Mouse (Mus musculus) adrenal gland, postnatal 25 days (tissue): ENCODE results near the gene Vmn2r96. TPM values are rescaled to one million over a fixed set of nuclear protein-coding genes. Genes with fewer than 3 reads are reported as not detected.
"Not testable (repeated sequence)": the region's sequence is repeated elsewhere in the genome, so short reads cannot be mapped to it uniquely, and the experiment has no call there.

ENCODE experiments used
- DNase-seq: peaks from one replicate; pipeline ENCODE4 v3.0.0; 2021; ENCODE audit warnings: mixed read lengths
- long read RNA-seq: library from polyadenylated mRNA; stranded (forward); transcript quantifications from one replicate; pipeline ENCODE4 v2.0.0, GENCODE M21; 2021
- total RNA-seq: library from RNA; stranded (reverse); gene quantifications from 2 replicates; pipeline ENCODE4 v1.2.3, GENCODE M21; 2021

Gene Vmn2r96
- total RNA-seq: not detected in 2 replicates
- long read RNA-seq: 0 reads

DNA sequence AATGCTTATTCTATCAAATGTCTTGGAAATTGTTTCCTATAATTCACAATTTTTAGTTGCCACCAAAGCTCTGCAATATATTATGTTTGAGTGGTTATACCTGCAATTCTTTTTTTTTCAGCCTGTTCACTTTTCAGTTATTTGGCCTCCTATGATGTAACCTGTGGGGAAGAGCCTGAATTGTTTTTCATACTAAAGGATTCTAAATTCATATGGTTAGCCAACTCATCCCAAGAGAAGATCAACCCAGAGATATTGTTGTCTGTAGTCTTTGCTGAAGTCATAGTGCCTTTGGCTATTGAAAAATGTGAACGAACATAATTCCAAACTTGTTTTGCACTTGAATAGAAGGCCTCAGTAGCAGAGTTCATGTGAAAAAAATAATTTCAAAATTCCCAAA, at the start of gene Vmn2r96:
Gene Vmn2r96, plus strand, starts transcription at position 301 of the 400 bp plus-strand sequence.
- DNase-seq: not testable (repeated sequence)

DNA sequence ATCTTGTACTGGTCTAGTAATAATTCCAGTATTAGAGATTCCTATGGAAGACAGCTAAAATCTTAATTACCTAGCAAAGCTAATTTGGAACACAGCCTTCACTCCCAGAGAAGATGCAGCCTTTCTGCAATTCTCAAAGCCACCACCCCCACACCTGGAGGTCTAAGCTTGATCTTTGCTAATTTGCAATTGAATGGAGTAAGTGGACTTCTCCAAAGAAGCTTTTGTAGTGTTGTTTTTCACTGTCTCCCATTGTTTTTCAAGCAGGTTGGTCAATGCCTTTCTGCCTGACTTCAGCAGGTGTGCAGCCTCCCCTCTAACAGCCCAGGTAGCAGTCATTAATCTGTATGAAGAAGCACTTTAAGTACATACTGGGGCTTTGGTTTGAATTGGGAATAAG, 49.6 kb upstream of the Vmn2r96 start:
- no peak for DNase-seq

DNA sequence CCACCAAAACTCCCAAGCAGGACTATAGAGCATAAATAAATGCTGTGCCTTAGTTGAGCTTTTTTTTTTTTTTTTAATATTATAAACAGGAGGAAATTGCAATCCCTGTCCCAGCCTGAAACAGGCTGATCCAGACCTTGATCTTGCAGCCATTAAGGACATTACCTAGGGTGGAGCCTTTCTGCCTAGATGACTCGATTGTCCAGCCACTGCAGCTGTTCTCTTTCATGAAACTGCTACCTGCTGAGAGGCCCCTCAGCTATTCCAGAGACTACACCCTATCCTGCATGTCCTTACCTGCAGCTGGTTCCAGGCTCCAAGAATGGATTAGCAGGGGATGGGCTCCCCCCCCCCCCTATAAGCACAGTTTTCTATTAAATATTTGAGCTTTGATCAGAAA, 49.0 kb upstream of the Vmn2r96 start:
- DNase-seq: no peak

DNA sequence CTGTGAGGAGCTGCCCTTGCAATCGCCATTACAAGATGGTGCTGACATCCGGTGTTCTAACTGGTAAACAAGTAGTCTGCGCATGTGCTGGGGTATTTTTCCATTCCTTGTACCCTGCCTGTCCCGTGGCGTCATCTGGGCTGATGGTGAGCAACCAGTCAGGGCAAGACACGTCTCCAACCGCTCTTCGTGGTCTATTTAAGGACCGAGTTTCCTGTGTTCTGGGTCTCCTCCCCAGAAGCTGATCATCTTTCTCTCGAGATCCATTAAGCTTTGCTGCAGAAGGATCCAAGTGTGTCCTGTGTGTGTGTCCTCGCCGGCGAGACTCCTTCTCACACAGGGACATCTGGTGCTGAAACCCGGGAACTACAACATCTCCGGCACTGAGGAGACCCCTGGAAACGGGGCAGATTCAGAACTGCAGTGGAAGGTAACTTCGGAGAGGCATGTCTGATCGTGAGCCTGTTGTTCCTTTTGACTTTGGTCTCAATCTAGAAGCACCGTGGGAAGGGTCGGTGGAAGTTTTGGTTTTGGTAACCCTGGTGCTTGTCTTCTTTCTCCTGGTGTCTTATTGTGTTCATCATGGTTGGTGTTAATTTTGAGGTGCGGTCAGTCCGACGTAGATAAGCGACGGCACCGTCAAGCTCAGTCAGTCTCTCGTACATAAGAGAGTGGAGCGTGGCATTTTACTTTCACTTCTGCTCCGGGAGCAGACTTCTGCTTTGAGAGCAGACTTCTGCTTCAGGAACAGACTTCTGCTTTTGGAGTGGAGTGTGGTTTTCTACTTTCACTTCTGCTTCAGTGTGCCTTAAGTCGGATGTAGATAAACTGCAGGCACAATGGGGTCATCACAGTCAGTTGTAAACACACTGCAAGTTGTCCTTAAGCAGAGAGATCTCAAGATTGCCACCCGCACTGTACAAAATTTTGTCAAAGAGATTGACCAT, 14.5 kb upstream of the Vmn2r96 start:
- not testable (repeated sequence) for DNase-seq

DNA sequence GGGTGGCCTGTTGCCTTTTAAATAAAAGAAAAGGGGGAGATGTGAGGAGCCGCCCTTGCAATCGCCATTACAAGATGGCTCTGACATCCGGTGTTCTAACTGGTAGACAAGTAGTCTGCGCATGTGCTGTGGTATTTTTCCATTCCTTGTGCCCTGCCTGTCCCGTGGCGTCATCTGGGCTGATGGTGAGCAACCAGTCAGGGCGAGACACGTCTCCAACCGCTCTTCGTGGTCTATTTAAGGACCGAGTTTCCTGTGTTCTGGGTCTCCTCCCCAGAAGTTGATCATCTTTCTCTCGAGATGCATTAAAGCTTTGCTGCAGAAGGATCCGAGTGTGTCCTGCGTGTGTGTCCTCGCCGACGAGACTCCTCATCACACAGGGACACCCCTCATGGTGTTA, 6.8 kb upstream of the Vmn2r96 start:
- not testable (repeated sequence) for DNase-seq

DNA sequence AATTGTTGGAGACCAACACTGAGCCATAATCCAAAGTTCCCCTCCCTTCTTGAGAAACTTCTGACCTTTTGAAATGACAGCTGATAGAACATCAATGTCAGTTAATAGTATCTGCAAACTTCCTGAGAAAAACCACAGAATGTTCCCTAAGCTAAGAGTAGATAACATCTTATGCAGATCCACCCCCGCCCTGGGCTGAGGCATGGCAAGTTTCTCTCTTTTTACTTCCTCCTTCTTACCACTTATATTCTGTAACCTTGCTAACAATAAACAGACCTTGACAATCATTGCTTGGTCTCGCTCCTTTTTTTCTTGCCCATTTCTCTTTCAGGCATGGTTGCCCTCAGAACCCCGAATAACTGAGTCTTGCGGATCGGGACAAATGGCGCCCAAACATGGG, 42.2 kb downstream of the Vmn2r96 start:
- not testable (repeated sequence) for DNase-seq

DNA sequence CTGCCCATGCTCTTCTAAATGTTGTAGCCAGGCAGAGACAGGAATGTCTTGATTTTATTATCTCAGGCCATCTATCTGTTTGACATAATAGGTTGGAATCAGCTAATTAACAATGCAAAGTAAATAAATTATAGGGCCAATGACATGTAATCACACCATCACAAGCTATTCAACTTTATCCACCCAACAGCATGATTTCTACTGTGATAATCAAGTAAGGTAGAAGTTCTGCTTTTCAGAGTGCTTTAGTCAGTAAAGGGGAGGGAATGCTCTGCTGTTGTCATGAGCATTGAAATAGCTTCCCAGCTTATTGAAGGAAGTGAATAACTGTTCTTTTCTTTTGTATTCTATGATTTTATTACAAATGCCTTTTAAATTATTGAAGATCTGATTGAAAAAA, 53.6 kb downstream of the Vmn2r96 start:
- no peak for DNase-seq

Other genes with a start within 250 kb of the Vmn2r96 start
- gene Vmn2r95, start 149.1 kb upstream of the Vmn2r96 start, total RNA-seq: not detected in 2 replicates